Mouse (Mus musculus): ENCODE measurements at regions not wholly inside any gene's neighbourhood (a gene's known extent, or its start where the extent isn't known, plus 50 kb on each side); places are given as distances from the start of the nearest gene placed in this dataset.

- intact Hi-C loops (cut with DNase I): no loop called here
- no peak for DNase-seq
Measured at GRCm38 (mm10) chr19:54440713-54441112, 396.8 kb downstream of the Adra2a start.

GRCm38 (mm10) chr19:54460426-54461170 lies 416.6 kb downstream of the Adra2a start:
- no peak for DNase-seq
- intact Hi-C loops (cut with DNase I): no loop called here

GRCm38 (mm10) chr19:54462480-54462879 lies 418.5 kb downstream of the Adra2a start:
- intact Hi-C loops (cut with DNase I): no loop called here

GRCm38 (mm10) chr19:54470034-54470433 lies 426.1 kb downstream of the Adra2a start:
- no peak for DNase-seq
- intact Hi-C loops (cut with DNase I): no loop called here

More at GRCm38 (mm10) chr19:54462480-54462879, 418.5 kb downstream of the Adra2a start:
- no peak for DNase-seq

- no peak for DNase-seq
- intact Hi-C loops (cut with DNase I): no loop called here
Measured at GRCm38 (mm10) chr19:54498066-54498465, 454.1 kb downstream of the Adra2a start.

GRCm38 (mm10) chr19:54533858-54534257 lies 489.9 kb downstream of the Adra2a start:
- no peak for DNase-seq
- intact Hi-C loops (cut with DNase I): loop anchor here (2.0 to 10.0 kb wide), 2 partner anchors 489 to 671 kb away; partner anchors contain the start of gene Adra2a

GRCm38 (mm10) chr19:54555351-54555750 lies 511.4 kb downstream of the Adra2a start:
- intact Hi-C loops (cut with DNase I): no loop called here
- DNase-seq: no peak

- intact Hi-C loops (cut with DNase I): no loop called here
- DNase-seq: no peak
Measured at GRCm38 (mm10) chr19:54557984-54558383, 514.0 kb downstream of the Adra2a start.

- no peak for DNase-seq
- intact Hi-C loops (cut with DNase I): no loop called here
Measured at GRCm38 (mm10) chr19:54583574-54583973, 539.6 kb downstream of the Adra2a start.

- DNase-seq: no peak
- intact Hi-C loops (cut with DNase I): no loop called here
Measured at GRCm38 (mm10) chr19:54584687-54585237, 540.8 kb downstream of the Adra2a start.

- intact Hi-C loops (cut with DNase I): no loop called here
Measured at GRCm38 (mm10) chr19:54585326-54585725, 541.4 kb downstream of the Adra2a start.

GRCm38 (mm10) chr19:54603345-54603744 lies 523.7 kb downstream of the Gpam start:
- intact Hi-C loops (cut with DNase I): no loop called here
- no peak for DNase-seq

More at GRCm38 (mm10) chr19:54585326-54585725, 541.4 kb downstream of the Adra2a start:
- DNase-seq: no peak

GRCm38 (mm10) chr19:54605346-54605745 lies 521.7 kb downstream of the Gpam start:
- intact Hi-C loops (cut with DNase I): no loop called here

GRCm38 (mm10) chr19:54616924-54617323 lies 510.1 kb downstream of the Gpam start:
- intact Hi-C loops (cut with DNase I): no loop called here
- DNase-seq: no peak

More at GRCm38 (mm10) chr19:54605346-54605745, 521.7 kb downstream of the Gpam start:
- DNase-seq: no peak

All from heart, postnatal 36 days (tissue).